Mouse (Mus musculus): ENCODE measurements around the gene Pola1.

Gene Pola1

GRCm38 (mm10) chrX:93631657-93632449, at the start of gene Pola1:
Gene Pola1, minus strand, starts transcription at chrX:93632155.
- peak; percentile 88 for DNase-seq (ENCODE audit: inconsistent ontology term)

- DNase-seq (ENCODE audit: inconsistent ontology term) = no peak
Observed at GRCm38 (mm10) chrX:93676228-93676627, 44.3 kb upstream of the Pola1 start.

DNA sequence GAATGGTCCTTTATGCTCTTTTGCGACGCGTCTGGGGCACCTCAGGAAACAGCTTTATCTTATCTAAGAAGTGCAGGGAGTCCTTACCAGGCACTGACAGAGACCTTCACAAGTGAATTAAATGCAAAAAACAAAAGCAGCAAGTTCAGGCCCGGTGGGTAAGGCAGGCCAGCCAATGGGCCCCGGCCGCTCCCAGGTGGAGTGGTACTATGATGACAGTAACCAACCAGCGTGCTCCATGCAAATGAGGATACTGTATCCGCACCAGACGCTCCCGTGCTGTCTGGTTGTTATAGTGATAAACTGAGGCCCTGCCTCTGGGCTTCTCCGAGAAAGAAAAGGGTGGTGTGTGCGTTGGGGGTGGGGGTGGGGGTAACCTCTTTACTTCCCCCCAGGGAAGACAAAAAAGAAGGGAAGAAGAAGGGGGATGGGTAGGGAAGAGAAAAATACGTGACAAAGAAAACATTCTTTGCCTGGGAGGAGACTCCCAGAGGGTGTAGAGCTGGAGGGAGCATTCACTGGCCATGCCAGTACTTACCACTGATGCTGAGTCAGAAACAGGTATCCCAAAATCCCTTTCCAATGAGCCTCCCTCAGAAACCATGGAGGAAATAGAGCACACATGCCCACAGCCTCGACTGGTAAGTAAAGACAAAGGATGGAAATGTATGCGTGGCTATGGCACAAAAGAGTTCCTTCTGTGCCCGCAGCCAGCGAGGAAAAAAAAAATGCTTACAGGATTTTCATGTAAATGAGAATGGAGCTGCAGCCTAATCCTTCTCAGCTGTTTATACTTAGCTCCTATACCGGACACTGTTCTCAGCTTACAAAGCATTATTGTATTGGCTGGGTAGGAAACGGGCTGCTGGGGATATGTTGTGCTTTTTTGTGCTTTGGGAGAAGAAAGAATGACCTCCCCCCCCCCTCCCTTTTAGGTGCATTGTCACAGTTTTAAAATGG, 43.2 kb upstream of the Pola1 start:
- peak; percentile 77 for DNase-seq (ENCODE audit: inconsistent ontology term)

- no peak for DNase-seq (ENCODE audit: inconsistent ontology term)
Observed at GRCm38 (mm10) chrX:93674432-93674831, 42.5 kb upstream of the Pola1 start.

GRCm38 (mm10) chrX:93664787-93665186, 32.8 kb upstream of the Pola1 start:
- DNase-seq (ENCODE audit: inconsistent ontology term) = no peak

- DNase-seq (ENCODE audit: inconsistent ontology term) = no peak
Observed at GRCm38 (mm10) chrX:93663919-93664586, 32.1 kb upstream of the Pola1 start.

GRCm38 (mm10) chrX:93655153-93655552, 23.2 kb upstream of the Pola1 start:
- no peak for DNase-seq (ENCODE audit: inconsistent ontology term)

DNA sequence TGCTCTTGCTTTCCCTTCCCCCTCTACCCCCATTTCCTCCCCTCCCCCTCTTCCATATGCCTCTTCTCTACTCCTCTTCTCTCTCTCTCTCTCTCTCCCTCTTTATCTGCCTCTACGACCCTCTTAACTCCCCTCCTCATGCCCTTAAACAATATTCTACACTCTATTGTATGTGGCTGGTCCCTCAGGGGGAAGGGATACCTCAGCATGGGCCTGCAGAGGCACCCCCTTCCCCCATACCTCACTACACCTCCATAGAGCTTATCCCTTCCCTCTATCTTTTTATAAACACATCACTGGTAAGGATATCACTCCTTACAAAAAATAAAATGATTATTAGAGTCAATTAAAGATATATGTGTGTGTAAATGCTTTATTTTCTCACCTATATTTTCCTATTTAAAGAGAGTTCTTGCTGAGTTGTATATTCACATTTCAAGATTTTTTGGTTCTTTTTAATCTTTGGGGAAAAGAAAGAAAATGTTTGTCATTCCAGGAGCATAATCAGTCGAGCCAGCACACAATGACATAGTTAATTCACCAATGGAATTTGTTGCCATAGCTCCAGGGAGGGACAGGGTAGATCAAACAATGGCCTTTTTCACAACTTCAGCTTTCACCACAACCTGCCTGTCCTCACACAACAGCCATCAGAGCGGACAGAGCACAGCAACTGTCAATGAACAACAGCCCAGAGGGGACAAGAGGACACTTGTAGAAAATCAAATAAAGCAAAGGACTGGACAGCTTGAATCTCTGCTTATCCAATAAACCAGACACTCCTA, 22.5 kb upstream of the Pola1 start, which contains the start of gene Pcyt1b:
Pcyt1b (plus strand) TSS at position 646 of the 785 bp plus-strand sequence.
- peak; percentile 77 for DNase-seq (ENCODE audit: inconsistent ontology term)

DNA sequence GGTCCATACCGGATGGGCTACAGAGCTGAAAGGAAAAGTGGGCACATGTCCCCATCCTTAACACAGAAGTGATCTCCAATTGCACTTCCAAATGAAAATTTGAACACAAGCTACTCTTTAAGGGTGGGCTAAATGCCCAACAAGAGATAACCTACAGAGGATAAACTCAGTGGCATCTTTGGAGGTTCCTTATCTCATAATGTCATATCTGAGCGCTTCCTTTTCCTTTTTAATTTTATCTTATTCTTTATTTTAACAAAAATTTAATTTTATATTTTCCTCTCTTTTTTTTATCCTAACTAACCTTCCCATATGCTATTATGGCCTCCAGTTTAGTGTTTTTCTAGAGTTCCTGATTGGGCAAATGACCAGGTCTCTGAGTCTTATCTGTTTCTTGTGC, 18.8 kb upstream of the Pola1 start:
- DNase-seq (ENCODE audit: inconsistent ontology term) = no peak

DNA sequence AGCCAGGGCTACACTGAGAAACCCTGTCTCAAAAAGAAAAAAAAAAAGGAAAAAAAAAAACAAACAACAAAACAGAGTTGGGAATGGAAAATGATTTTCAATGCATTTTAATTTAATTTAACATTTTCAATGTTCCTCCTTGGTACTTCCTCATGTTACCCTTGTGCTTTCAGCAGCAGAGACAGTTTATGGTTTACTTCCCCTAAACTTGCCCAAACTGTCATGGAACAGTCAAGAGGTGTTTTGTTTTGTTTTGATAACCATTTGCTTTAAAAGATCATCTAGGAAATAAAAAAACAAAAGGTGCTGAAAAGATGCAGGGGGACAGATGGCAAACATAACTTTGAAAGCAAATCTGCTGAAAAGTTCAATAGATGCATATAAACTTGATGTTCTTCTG, 12.1 kb upstream of the Pola1 start:
- DNase-seq (ENCODE audit: inconsistent ontology term) = no peak

GRCm38 (mm10) chrX:93643600-93643999, 11.6 kb upstream of the Pola1 start:
- DNase-seq (ENCODE audit: inconsistent ontology term) = no peak

GRCm38 (mm10) chrX:93634861-93635375, 3.0 kb upstream of the Pola1 start:
- peak; percentile 67 for DNase-seq (ENCODE audit: inconsistent ontology term)

DNA sequence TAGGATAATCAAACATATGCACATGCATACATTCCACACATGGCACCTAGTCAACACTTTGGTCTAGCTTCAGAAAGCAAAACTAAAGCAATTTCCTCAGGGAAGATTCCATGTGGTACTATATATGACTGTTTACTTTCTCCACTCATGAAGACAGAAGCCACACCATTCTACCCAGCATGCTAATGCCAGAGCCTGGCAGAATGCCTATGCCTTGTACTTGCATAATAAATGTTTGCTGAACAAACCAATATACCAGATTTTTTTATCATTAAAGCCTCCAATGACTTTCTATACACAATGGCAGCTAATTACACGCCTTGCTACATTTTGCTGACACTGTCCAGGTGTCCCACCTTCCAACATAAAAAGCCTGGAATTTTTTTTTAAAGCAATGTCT, 1.7 kb downstream of the Pola1 start:
- DNase-seq (ENCODE audit: inconsistent ontology term) = no peak

DNA sequence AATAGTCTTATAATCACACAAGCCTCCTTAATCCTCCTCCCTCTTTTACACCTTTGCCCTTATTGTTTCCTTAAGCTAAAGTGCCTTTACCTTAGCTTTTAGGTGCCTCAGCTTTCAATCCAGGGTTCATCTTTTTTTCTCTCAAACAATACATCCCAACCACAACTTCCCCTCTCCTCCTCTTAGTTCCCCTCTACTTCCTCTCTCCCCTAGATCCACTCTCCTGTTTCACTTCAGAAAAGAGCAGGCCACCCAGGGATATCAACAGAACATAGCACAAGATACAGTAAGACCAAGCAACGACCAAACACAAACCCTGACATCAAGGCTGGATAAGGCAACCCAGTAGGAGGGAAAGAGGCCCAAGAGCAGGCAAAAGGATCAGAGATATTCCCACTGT, 29.7 kb downstream of the Pola1 start:
- no peak for DNase-seq (ENCODE audit: inconsistent ontology term)

GRCm38 (mm10) chrX:93594283-93594682, 37.7 kb downstream of the Pola1 start:
- no peak for DNase-seq (ENCODE audit: inconsistent ontology term)

- no peak for DNase-seq (ENCODE audit: inconsistent ontology term)
Observed at GRCm38 (mm10) chrX:93580931-93581330, 51.0 kb downstream of the Pola1 start.

GRCm38 (mm10) chrX:93557171-93557570, 74.8 kb downstream of the Pola1 start:
- DNase-seq (ENCODE audit: inconsistent ontology term) = peak; percentile 14

GRCm38 (mm10) chrX:93539779-93540178, 92.2 kb downstream of the Pola1 start:
- DNase-seq (ENCODE audit: inconsistent ontology term) = peak; percentile 0

GRCm38 (mm10) chrX:93502865-93503353, 129.0 kb downstream of the Pola1 start:
- DNase-seq (ENCODE audit: inconsistent ontology term) = peak; percentile 27

DNA sequence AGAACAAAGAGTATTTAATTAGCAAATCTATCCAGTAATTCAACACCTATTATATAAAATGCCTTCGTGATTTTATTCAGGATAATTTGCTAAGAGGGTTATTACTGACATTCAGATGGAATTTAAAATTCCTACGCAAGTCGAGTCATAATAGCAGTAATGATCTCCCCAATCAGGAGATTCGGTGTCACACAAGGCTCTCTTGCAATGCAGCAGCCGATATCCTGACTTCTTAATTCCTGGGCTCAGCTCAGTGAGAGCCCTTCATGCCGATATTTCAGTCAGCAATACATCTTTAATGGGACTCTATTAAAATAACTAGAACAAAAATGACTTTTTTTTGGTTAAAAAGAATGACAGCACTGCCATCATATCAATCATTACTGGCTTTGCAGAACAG, 134.4 kb downstream of the Pola1 start:
- no peak for DNase-seq (ENCODE audit: inconsistent ontology term)

DNA sequence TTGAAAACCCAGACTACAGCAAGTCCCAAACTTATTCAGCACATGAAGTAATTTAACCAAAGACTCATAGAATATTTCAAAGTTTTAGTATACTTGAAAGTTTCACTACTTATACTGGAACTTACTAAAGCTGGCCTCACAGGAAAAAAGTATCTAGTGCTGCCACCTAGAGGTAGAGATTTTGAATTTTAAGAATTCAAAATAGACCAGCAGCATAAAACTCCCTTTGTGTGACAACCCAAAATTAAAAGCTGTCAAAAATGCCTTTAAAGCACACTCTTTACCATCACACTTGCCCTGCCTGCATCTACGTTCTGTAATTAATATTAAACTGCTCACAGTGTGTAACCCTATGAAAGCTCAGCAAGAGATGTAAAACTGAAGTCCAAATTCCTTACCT, 166.2 kb downstream of the Pola1 start:
- peak; percentile 3 for DNase-seq (ENCODE audit: inconsistent ontology term)
